Mouse (Mus musculus) embryonic facial prominence, embryonic 14.5 days (tissue): ENCODE results near the gene Il1rap. TPM values are rescaled to one million over a fixed set of nuclear protein-coding genes. Genes with fewer than 3 reads are reported as not detected.
A peak's percentile ranks its signal among the peaks of the same experiment; 100 is the strongest.

Experiments
- ATAC-seq: fragments of 200-750 bp; cut with Nextera tagmentation; 2 replicates; pipeline ENCODE4 v1.8.0; 2017; ENCODE audit warnings: low read depth, moderate number of reproducible peaks, moderate TSS enrichment
- DNase-seq: peaks from one replicate; pipeline ENCODE4 v3.0.0-alpha.2; 2015; ENCODE audit warnings: low spot score
- H3K27ac ChIP-seq: fragments of 300-500 bp; sonication (generic); replicated peaks from 2 replicates; pipeline ENCODE4 v1.5.1; 2014; ENCODE audit warnings: low read depth, mild to moderate bottlenecking, low read length, moderate library complexity
- H3K27me3 ChIP-seq: fragments of 300-500 bp; sonication (generic); replicated peaks from 2 replicates; pipeline ENCODE4 v1.6.1; 2014; ENCODE audit warnings: low read length; ENCODE audit not compliant: control insufficient read depth, insufficient read depth
- H3K36me3 ChIP-seq: fragments of 300-500 bp; sonication (generic); 2 replicates; pipeline ENCODE4 v1.6.1; 2014; ENCODE audit warnings: low read length, mixed read lengths; ENCODE audit not compliant: control insufficient read depth, insufficient read depth
- H3K4me1 ChIP-seq: fragments of 300-500 bp; sonication (generic); 2 replicates; pipeline ENCODE4 v1.6.1; 2014; ENCODE audit warnings: antibody characterized with exemption, low read length; ENCODE audit not compliant: control insufficient read depth, insufficient read depth
- H3K4me2 ChIP-seq: fragments of 300-500 bp; sonication (generic); 2 replicates; pipeline ENCODE4 v1.6.1; 2014; ENCODE audit warnings: low read depth, mild to moderate bottlenecking, low read length, moderate library complexity, mixed read lengths
- H3K4me3 ChIP-seq: fragments of 300-500 bp; sonication (generic); 2 replicates; pipeline ENCODE4 v1.5.1; 2014; ENCODE audit warnings: low read depth, mild to moderate bottlenecking, low read length
- H3K9ac ChIP-seq: fragments of 300-500 bp; sonication (generic); 2 replicates; pipeline ENCODE4 v1.6.1; 2014; ENCODE audit warnings: low read depth, mild to moderate bottlenecking, low read length, moderate library complexity, mixed read lengths
- H3K9me3 ChIP-seq: fragments of 300-500 bp; sonication (generic); 2 replicates; pipeline ENCODE4 v1.6.1; 2016; ENCODE audit warnings: low read length; ENCODE audit not compliant: control insufficient read depth
- WGBS: fragments of 180-500 bp; shearing (Covaris S2); extraction: QIAGEN DNeasy Blood & Tissue Kit; methylation state at CpG from one replicate; pipeline ENCODE4 v1.1.7; 2014; 5-methylcytosine and 5-hydroxymethylcytosine counted together
- polyA plus RNA-seq: library from polyadenylated mRNA; unstranded; fragments of >200 nt; fragmentation: Nextera tagmentation; extraction: Ambion mirVana; gene quantifications from 2 replicates; pipeline ENCODE4 v1.2.1, GENCODE M21; 2014

Il1rap gene
- polyA plus RNA-seq, 1 experiment from 2014 or later, result 10.3 TPM

GRCm38 (mm10) chr16:26562771-26563170 lies 18.7 kb upstream of the Il1rap start:
- no peaks in the 10 kb centered on the region for H3K36me3 ChIP-seq
- WGBS, result 75% methylated on average over 2 of the region's 2 CpGs

DNA sequence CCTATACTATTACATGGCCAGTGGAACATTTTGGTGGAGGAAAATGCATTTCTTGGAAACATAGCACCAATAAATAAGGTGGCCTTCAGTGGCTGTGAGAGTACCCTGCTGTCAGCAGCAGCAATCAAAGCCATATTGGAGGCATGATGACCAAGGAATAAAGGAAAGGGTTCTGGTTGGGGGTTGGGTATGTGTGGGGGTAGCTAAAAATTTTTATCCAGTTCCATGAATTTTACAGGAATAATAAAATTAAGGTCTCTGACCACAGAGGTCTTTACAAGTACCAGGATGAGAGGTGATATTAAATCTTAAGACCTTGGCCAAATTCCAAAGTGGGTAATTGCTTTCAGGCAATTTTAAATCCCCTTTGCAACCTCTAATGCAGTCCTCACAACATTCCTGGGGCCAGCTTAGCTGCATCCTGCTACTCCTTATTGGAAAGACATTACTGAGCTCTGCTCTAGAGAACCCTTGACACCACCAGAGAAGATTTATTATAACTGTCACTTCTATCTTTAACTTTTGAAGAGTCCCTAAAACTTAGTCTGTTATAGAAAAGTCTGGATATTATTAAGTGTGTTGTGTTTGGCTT lies 12.0 kb upstream of the Il1rap start:
- no peak for DNase-seq
- ATAC-seq, result no peak
- no peak overlapping the region for H3K9ac ChIP-seq
- H3K36me3 ChIP-seq, result no peaks in the 10 kb centered on the region
- H3K4me3 ChIP-seq, result no peak overlapping the region
- no peaks in the 10 kb centered on the region for H3K9me3 ChIP-seq
- no peak overlapping the region for H3K27ac ChIP-seq
- H3K4me2 ChIP-seq, result no peak overlapping the region
- no peaks in the 10 kb centered on the region for H3K27me3 ChIP-seq
- H3K4me1 ChIP-seq, result no peaks in the 10 kb centered on the region

More at GRCm38 (mm10) chr16:26562771-26563170, 18.7 kb upstream of the Il1rap start:
- H3K9me3 ChIP-seq, result no peaks in the 10 kb centered on the region
- no peak overlapping the region for H3K4me3 ChIP-seq
- no peaks in the 10 kb centered on the region for H3K27me3 ChIP-seq
- H3K4me2 ChIP-seq, result no peak overlapping the region
- DNase-seq (no peak), ATAC-seq (no peak)
- no peaks in the 10 kb centered on the region for H3K4me1 ChIP-seq
- no peak overlapping the region for H3K9ac ChIP-seq
- no peak overlapping the region for H3K27ac ChIP-seq

GRCm38 (mm10) chr16:26571836-26572235 lies 9.7 kb upstream of the Il1rap start:
- no peak overlapping the region for H3K4me2 ChIP-seq
- no peaks in the 10 kb centered on the region for H3K4me1 ChIP-seq
- no peaks in the 10 kb centered on the region for H3K9me3 ChIP-seq
- H3K27me3 ChIP-seq, result no peaks in the 10 kb centered on the region
- DNase-seq, result no peak
- no peak overlapping the region for H3K27ac ChIP-seq
- WGBS, result 79% methylated on average over 2 of the region's 2 CpGs
- ATAC-seq, result no peak
- no peaks in the 10 kb centered on the region for H3K36me3 ChIP-seq
- no peak overlapping the region for H3K4me3 ChIP-seq
- H3K9ac ChIP-seq, result no peak overlapping the region

GRCm38 (mm10) chr16:26574173-26574572 lies 7.3 kb upstream of the Il1rap start:
- H3K27me3 ChIP-seq, result no peaks in the 10 kb centered on the region
- H3K9me3 ChIP-seq, result no peaks in the 10 kb centered on the region
- 92% methylated on average over 5 of the region's 5 CpGs for WGBS
- no peaks in the 10 kb centered on the region for H3K4me1 ChIP-seq
- H3K36me3 ChIP-seq, result no peaks in the 10 kb centered on the region
- no peak overlapping the region for H3K4me2 ChIP-seq
- no peak overlapping the region for H3K27ac ChIP-seq
- no peak overlapping the region for H3K9ac ChIP-seq
- DNase-seq (no peak), ATAC-seq (no peak)
- no peak overlapping the region for H3K4me3 ChIP-seq

DNA sequence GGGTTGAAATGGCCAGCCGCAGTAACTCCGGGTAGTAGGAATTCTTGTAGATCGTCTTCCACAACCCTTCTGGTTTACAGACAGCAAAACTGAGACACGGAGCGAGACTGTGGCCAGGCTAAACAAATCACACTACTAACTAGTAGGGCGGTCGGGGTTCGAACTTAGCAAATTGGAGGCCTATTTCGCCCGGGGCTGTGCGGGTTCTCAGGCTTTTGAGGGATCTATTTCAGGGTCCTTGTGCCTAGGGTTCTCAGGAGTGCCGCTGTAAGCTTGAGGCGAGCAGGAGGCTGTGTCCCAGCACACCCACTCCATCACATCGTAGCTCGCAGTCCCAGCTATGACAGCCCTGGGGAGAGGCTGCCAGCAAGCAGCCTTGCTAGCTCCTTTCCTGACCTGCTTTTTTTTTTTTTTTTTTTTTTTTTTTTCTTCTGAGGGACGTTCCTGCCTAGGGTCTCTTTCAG lies 441 bp downstream of the Il1rap start:
- Histone ChIP-seq H3K4me3 (peak overlapping the region; percentile 71), H3K27ac (peak overlapping the region; percentile 71), H3K9ac (peak overlapping the region; percentile 79), H3K9me3 (no peaks in the 10 kb centered on the region), H3K4me1 (no peaks in the 10 kb centered on the region; the same call in 1 of the 2 replicates), H3K36me3 (no peaks in the 10 kb centered on the region), H3K27me3 (no peaks in the 10 kb centered on the region), H3K4me2 (peak overlapping the region; percentile 83)
- ATAC-seq, result peak; percentile 71
- DNase-seq, result peak; percentile 39
- under 1% methylated on average over 16 of the region's 16 CpGs for WGBS

- Histone ChIP-seq H3K27me3 (no peaks in the 10 kb centered on the region), H3K4me2 (no peak overlapping the region), H3K4me1 (no peaks in the 10 kb centered on the region; the same call in 1 of the 2 replicates), H3K9me3 (no peaks in the 10 kb centered on the region), H3K27ac (no peak overlapping the region), H3K4me3 (no peak overlapping the region), H3K36me3 (no peaks in the 10 kb centered on the region), H3K9ac (no peak overlapping the region)
- ATAC-seq (no peak), DNase-seq (no peak)
- 87% methylated on average over 5 of the region's 5 CpGs for WGBS
Observed at GRCm38 (mm10) chr16:26585806-26586205, 4.3 kb downstream of the Il1rap start.

GRCm38 (mm10) chr16:26590897-26591570 lies 9.5 kb downstream of the Il1rap start:
- no peak for DNase-seq
- Histone ChIP-seq H3K27ac (no peak overlapping the region), H3K9ac (no peak overlapping the region), H3K4me3 (no peak overlapping the region), H3K27me3 (no peaks in the 10 kb centered on the region), H3K9me3 (no peaks in the 10 kb centered on the region), H3K36me3 (no peaks in the 10 kb centered on the region), H3K4me2 (no peak overlapping the region), H3K4me1 (no peaks in the 10 kb centered on the region)
- ATAC-seq, result no peak
- 77% methylated on average over 4 of the region's 4 CpGs for WGBS

GRCm38 (mm10) chr16:26596440-26596839 lies 14.9 kb downstream of the Il1rap start:
- Histone ChIP-seq H3K9me3 (no peaks in the 10 kb centered on the region), H3K27ac (no peak overlapping the region), H3K9ac (no peak overlapping the region), H3K27me3 (no peaks in the 10 kb centered on the region), H3K4me1 (no peaks in the 10 kb centered on the region), H3K4me2 (no peak overlapping the region), H3K4me3 (no peak overlapping the region), H3K36me3 (no peaks in the 10 kb centered on the region)
- no peak for ATAC-seq
- 38% methylated on average over 7 of the region's 7 CpGs for WGBS
- DNase-seq, result no peak

GRCm38 (mm10) chr16:26597307-26597706 lies 15.8 kb downstream of the Il1rap start:
- WGBS, result 57% methylated on average over 7 of the region's 7 CpGs
- no peak overlapping the region for H3K9ac ChIP-seq
- H3K9me3 ChIP-seq, result no peaks in the 10 kb centered on the region
- no peaks in the 10 kb centered on the region for H3K4me1 ChIP-seq
- no peak overlapping the region for H3K4me3 ChIP-seq
- H3K27ac ChIP-seq, result no peak overlapping the region
- H3K4me2 ChIP-seq, result no peak overlapping the region
- peak; percentile 55 for DNase-seq
- ATAC-seq, result no peak
- no peaks in the 10 kb centered on the region for H3K27me3 ChIP-seq
- no peaks in the 10 kb centered on the region for H3K36me3 ChIP-seq
